Mouse (Mus musculus) heart, postnatal 0 days (tissue): ENCODE data around the gene Trafd1. TPM values are rescaled to one million over a fixed set of nuclear protein-coding genes. Genes with fewer than 3 reads are reported as not detected.

ENCODE experiments used
- ATAC-seq: fragments of 200-750 bp; cut with Nextera tagmentation; 2 replicates; pipeline ENCODE4 v1.8.0; 2017; ENCODE audit warnings: low read depth, moderate number of reproducible peaks, moderate library complexity; ENCODE audit not compliant: insufficient read depth
- DNase-seq: peaks from one replicate; pipeline ENCODE4 v3.0.0-alpha.2; 2016; ENCODE audit warnings: low spot score
- H3K27ac ChIP-seq: fragments of 300-500 bp; sonication (generic); 2 replicates; pipeline ENCODE4 v1.5.1; 2014; ENCODE audit warnings: low read depth, mild to moderate bottlenecking
- H3K27me3 ChIP-seq: fragments of 300-500 bp; sonication (generic); 2 replicates; pipeline ENCODE4 v1.6.1; 2014; ENCODE audit warnings: low read length, mixed read lengths; ENCODE audit not compliant: control insufficient read depth, insufficient read depth
- H3K36me3 ChIP-seq: fragments of 300-500 bp; sonication (generic); replicated peaks from 2 replicates; pipeline ENCODE4 v1.6.1; 2014; ENCODE audit warnings: low read length, mixed read lengths; ENCODE audit not compliant: control insufficient read depth, insufficient read depth
- H3K4me1 ChIP-seq: fragments of 300-500 bp; sonication (generic); 2 replicates; pipeline ENCODE4 v1.6.1; 2014; ENCODE audit warnings: antibody characterized with exemption; ENCODE audit not compliant: control insufficient read depth, insufficient read depth
- H3K4me2 ChIP-seq: fragments of 300-500 bp; sonication (generic); 2 replicates; pipeline ENCODE4 v1.6.1; 2014; ENCODE audit warnings: low read depth, mild to moderate bottlenecking, low read length, moderate library complexity
- H3K4me3 ChIP-seq: fragments of 300-500 bp; sonication (generic); 2 replicates; pipeline ENCODE4 v1.5.1; 2014; ENCODE audit warnings: low read depth, low read length
- H3K9ac ChIP-seq: fragments of 300-500 bp; sonication (generic); replicated peaks from 2 replicates; pipeline ENCODE4 v1.6.1; 2014; ENCODE audit warnings: low read depth, low read length, mixed read lengths
- H3K9me3 ChIP-seq: fragments of 300-500 bp; sonication (generic); replicated peaks from 2 replicates; pipeline ENCODE4 v1.6.1; 2016; ENCODE audit warnings: low read length; ENCODE audit not compliant: control insufficient read depth
- CTCF ChIP-seq: IDR thresholded peaks from 2 replicates; pipeline ENCODE4 v1.5.1; 2016; ENCODE audit warnings: antibody characterized with exemption, control low read depth, low read depth
- EP300 ChIP-seq: IDR thresholded peaks from 2 replicates; pipeline ENCODE4 v1.6.1; 2016; ENCODE audit warnings: antibody characterized with exemption, low read depth
- WGBS: fragments of 180-500 bp; shearing (Covaris S2); extraction: QIAGEN DNeasy Blood & Tissue Kit; methylation state at CpG from one replicate; pipeline ENCODE4 v1.1.7; 2014; 5-methylcytosine and 5-hydroxymethylcytosine counted together
- polyA plus RNA-seq: library from polyadenylated mRNA; unstranded; fragments of >200 nt; fragmentation: Nextera tagmentation; extraction: Ambion mirVana; gene quantifications from 2 replicates; pipeline ENCODE4 v1.2.1, GENCODE M21; 2015
- total RNA-seq: library from RNA; depleted of rRNA; stranded (reverse); fragments of >200 nt; gene quantifications from 2 replicates; pipeline ENCODE4 v1.2.3, GENCODE M21; 2014; ENCODE audit warnings: low replicate concordance

The Trafd1 gene
- total and polyA plus RNA-seq, 2 experiments from 2014 or later: 67.7 to 83.8 TPM

- Histone ChIP-seq H3K9me3 (no peaks in the 10 kb centered on the region), H3K36me3 (peaks cover 52% of the 10 kb centered on the region)
These were observed 22.4 kb upstream of the Trafd1 start for GRCm38 (mm10) chr5:121407856-121408255.

GRCm38 (mm10) chr5:121400849-121401248 is 15.4 kb upstream of the Trafd1 start:
- DNase-seq (no peak), ATAC-seq (no peak)
- no peaks in the 10 kb centered on the region for H3K36me3 ChIP-seq
- TF ChIP-seq CTCF: no peak
- no peak for TF ChIP-seq EP300
- no peaks in the 10 kb centered on the region for H3K9me3 ChIP-seq
- WGBS: 66% methylated on average over 5 of the region's 5 CpGs
- no peaks in the 10 kb centered on the region for H3K27me3 ChIP-seq
- no peak overlapping the region for H3K4me3 ChIP-seq
- no peak overlapping the region for H3K27ac ChIP-seq
- peaks cover 13% of the 10 kb centered on the region for H3K4me1 ChIP-seq
- H3K4me2 ChIP-seq: no peak overlapping the region
- H3K9ac ChIP-seq: no peak overlapping the region

More at GRCm38 (mm10) chr5:121407856-121408255, 22.4 kb upstream of the Trafd1 start:
- H3K4me2 ChIP-seq: no peak overlapping the region
- no peak overlapping the region for H3K4me3 ChIP-seq
- H3K27me3 ChIP-seq: no peaks in the 10 kb centered on the region
- H3K9ac ChIP-seq: no peak overlapping the region
- DNase-seq: no peak
- no peak overlapping the region for H3K27ac ChIP-seq
- no peak for TF ChIP-seq CTCF
- WGBS: 88% methylated on average over 8 of the region's 8 CpGs
- 0 out of 2 replicates have a peak, but pooled peaks cover 4% of the 10 kb centered on the region for H3K4me1 ChIP-seq
- no peak for ATAC-seq

- Histone ChIP-seq H3K4me3 (no peak overlapping the region), H3K36me3 (no peaks in the 10 kb centered on the region), H3K27me3 (no peaks in the 10 kb centered on the region), H3K4me1 (peaks cover 13% of the 10 kb centered on the region), H3K9me3 (no peaks in the 10 kb centered on the region), H3K4me2 (no peak overlapping the region), H3K9ac (no peak overlapping the region), H3K27ac (no peak overlapping the region)
- TF ChIP-seq EP300: no peak
- no peak for TF ChIP-seq CTCF
- DNase-seq: no peak
- ATAC-seq: no peak
- 54% methylated on average over 5 of the region's 5 CpGs for WGBS
These were observed 14.6 kb upstream of the Trafd1 start for GRCm38 (mm10) chr5:121400064-121400463.

- Histone ChIP-seq H3K36me3 (no peaks in the 10 kb centered on the region), H3K27ac (no peak overlapping the region), H3K9ac (no peak overlapping the region), H3K27me3 (no peaks in the 10 kb centered on the region), H3K4me3 (no peak overlapping the region), H3K9me3 (no peaks in the 10 kb centered on the region), H3K4me1 (peaks cover 13% of the 10 kb centered on the region), H3K4me2 (no peak overlapping the region)
- no peak for DNase-seq
- 81% methylated on average over 5 of the region's 5 CpGs for WGBS
- TF ChIP-seq CTCF: no peak
- no peak for TF ChIP-seq EP300
- no peak for ATAC-seq
These were observed 14.1 kb upstream of the Trafd1 start for GRCm38 (mm10) chr5:121399540-121399939.

- Histone ChIP-seq H3K9me3 (no peaks in the 10 kb centered on the region), H3K4me3 (peak overlapping the region; percentile 98), H3K36me3 (no peaks in the 10 kb centered on the region), H3K4me2 (peak overlapping the region; percentile 100), H3K4me1 (peaks cover 11% of the 10 kb centered on the region), H3K27me3 (no peaks in the 10 kb centered on the region), H3K27ac (no peak overlapping the region), H3K9ac (peak overlapping the region; percentile 84)
- no peak for DNase-seq
- no peak for TF ChIP-seq CTCF
- TF ChIP-seq EP300: no peak
- no peak for ATAC-seq
- 35% methylated on average over 9 of the region's 9 CpGs for whole genome bisulfite sequencing
These were observed 13.6 kb upstream of the Trafd1 start for GRCm38 (mm10) chr5:121398965-121399462.
